In the genomic region with DNA sequence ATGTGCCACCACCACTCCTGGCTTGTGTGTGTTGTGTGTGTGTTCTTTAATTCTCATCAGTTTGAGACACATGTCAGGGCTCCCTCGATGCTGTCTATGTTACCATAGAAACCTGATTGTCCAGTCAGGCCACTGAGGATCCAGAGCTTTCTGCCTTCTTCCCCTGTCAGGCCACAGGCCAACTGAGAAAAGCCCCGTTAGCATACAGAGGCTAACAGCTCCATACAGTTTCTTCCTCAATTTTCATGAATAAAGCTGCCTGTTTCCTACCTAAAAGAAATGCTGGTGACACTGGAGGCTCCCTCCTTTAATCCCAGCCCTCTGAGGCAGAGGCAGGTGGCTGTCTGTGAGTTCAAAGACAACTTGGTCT, we compare ENCODE assay signal across 8 mouse cellular contexts. TPM values are rescaled to one million over a fixed set of nuclear protein-coding genes. Genes with fewer than 3 reads are reported as not detected.
DNase-seq lines count a peak whose midpoint lies in the region; ATAC-seq and TF ChIP-seq lines count a peak whose summit lies in the region.

No protein-coding gene starts in this region.

- H3K9ac ChIP-seq in lung, embryonic 15.5 days: peak overlapping the region; percentile 66; the same call in 1 of the 2 replicates
- peak overlapping the region; percentile 75; the same call in 1 of the 2 replicates for H3K9ac ChIP-seq in neural tube, embryonic 15.5 days (replicated peaks)

- H3K4me3 ChIP-seq in lung, embryonic 15.5 days: peak overlapping the region; percentile 65
- H3K4me3 ChIP-seq in embryonic fibroblast, embryonic 13.5 days (ENCODE audit: insufficient read depth, low read length): peak overlapping the region; percentile 73
- peak overlapping the region; percentile 73 for H3K4me3 ChIP-seq in limb, embryonic 10.5 days
- peak overlapping the region; percentile 69 for H3K4me3 ChIP-seq in neural tube, embryonic 15.5 days (replicated peaks)

- no peak for ATAC-seq in lung, embryonic 15.5 days (ENCODE audit: borderline replicate concordance, extremely low read depth, low FRiP score, low TSS enrichment)
- ATAC-seq in neural tube, embryonic 15.5 days (ENCODE audit: low FRiP score): no peak

- no peak for TF ChIP-seq CTCF in embryonic fibroblast, embryonic 13.5 days (IDR thresholded peaks at IDR 0.05; ENCODE audit: borderline replicate concordance, insufficient read depth, low read length)

- no peak for TF ChIP-seq POLR2A in embryonic fibroblast, embryonic 13.5 days (IDR thresholded peaks at IDR 0.05; ENCODE audit: low read depth, low read length)

- no peak overlapping the region for H3K27ac ChIP-seq in lung, embryonic 15.5 days
- no peak overlapping the region for H3K27ac ChIP-seq in embryonic fibroblast, embryonic 13.5 days (ENCODE audit: insufficient read depth, low read length)
- peak overlapping the region; percentile 89 for H3K27ac ChIP-seq in limb, embryonic 10.5 days
- peak overlapping the region; percentile 88; the same call in 1 of the 2 replicates for H3K27ac ChIP-seq in neural tube, embryonic 15.5 days (replicated peaks)

- peaks cover 32% of the 10 kb centered on the region for H3K36me3 ChIP-seq in lung, embryonic 15.5 days
- peaks cover 68% of the 10 kb centered on the region for H3K36me3 ChIP-seq in limb, embryonic 10.5 days
- H3K36me3 ChIP-seq in neural tube, embryonic 15.5 days: peaks cover 21% of the 10 kb centered on the region

- intact Hi-C loops in left cerebral cortex, postnatal 4 days (cut with DNase I): no loop called here

- no peak for DNase-seq in lung, postnatal 14 days
- DNase-seq in limb, embryonic 10.5 days (ENCODE audit: low spot score): no peak
- DNase-seq in right cerebral cortex, postnatal 4 days: no peak
- no peak for DNase-seq in right cerebral cortex, postnatal 36 days (ENCODE audit: low spot score in 2 of 2)
- no peak for DNase-seq in left cerebral cortex, postnatal 4 days

- H3K9me3 ChIP-seq in lung, embryonic 15.5 days: no peaks in the 10 kb centered on the region
- H3K9me3 ChIP-seq in limb, embryonic 10.5 days (replicated peaks): no peaks in the 10 kb centered on the region
- H3K9me3 ChIP-seq in neural tube, embryonic 15.5 days (replicated peaks): no peaks in the 10 kb centered on the region

- 43% methylated on average over 2 of the region's 2 CpGs for WGBS in lung, embryonic 15.5 days
- 70% methylated on average over 2 of the region's 2 CpGs for WGBS in limb, embryonic 10.5 days
- 40% methylated on average over 2 of the region's 2 CpGs for WGBS in neural tube, embryonic 15.5 days

- peak overlapping the region; percentile 80 for H3K4me2 ChIP-seq in lung, embryonic 15.5 days
- peak overlapping the region; percentile 91 for H3K4me2 ChIP-seq in neural tube, embryonic 15.5 days

- H3K4me1 ChIP-seq in lung, embryonic 15.5 days: peaks cover 43% of the 10 kb centered on the region
- H3K4me1 ChIP-seq in embryonic fibroblast, embryonic 13.5 days (ENCODE audit: control insufficient read depth, insufficient read depth, low read length): 0 out of 2 replicates have a peak, but pooled peaks cover 10% of the 10 kb centered on the region
- peaks cover 72% of the 10 kb centered on the region for H3K4me1 ChIP-seq in limb, embryonic 10.5 days
- H3K4me1 ChIP-seq in neural tube, embryonic 15.5 days: peaks cover 62% of the 10 kb centered on the region

- no peaks in the 10 kb centered on the region for H3K27me3 ChIP-seq in lung, embryonic 15.5 days
- no peaks in the 10 kb centered on the region for H3K27me3 ChIP-seq in limb, embryonic 10.5 days (ENCODE audit: low read depth, poor library complexity, severe bottlenecking)
- H3K27me3 ChIP-seq in neural tube, embryonic 15.5 days (replicated peaks): no peaks in the 10 kb centered on the region

RNA-seq across cellular contexts. Expression of a gene that starts 1.2 kb away (rescaled TPM):
- 24.9 and 25.1 TPM in 2 replicates for polyA plus RNA-seq in lung, embryonic 15.5 days (2015; fragmentation: Nextera tagmentation; extraction: Ambion mirVana)
- 24.0 and 26.9 TPM in 2 replicates for polyA plus RNA-seq in embryonic fibroblast, embryonic 13.5 days (2011; ENCODE audit: insufficient read length, low read depth, missing spikeins)
- polyA plus RNA-seq in limb, embryonic 10.5 days (2016; fragmentation: Nextera tagmentation; extraction: Ambion mirVana): 43.6 and 48.3 TPM in 2 replicates
- 76.7 and 88.8 TPM in 2 replicates for polyA plus RNA-seq in neural tube, embryonic 15.5 days (2015; fragmentation: Nextera tagmentation; extraction: Ambion mirVana)
- 100 to 1,000 TPM; 196 to 217 TPM for total RNA-seq in left cerebral cortex, postnatal 4 days (2021)

RNA-seq across cellular contexts. Expression of a gene that starts 7.2 kb away (rescaled TPM):
- polyA plus RNA-seq in lung, embryonic 15.5 days (2015; fragmentation: Nextera tagmentation; extraction: Ambion mirVana): 0.52 and 0.90 TPM in 2 replicates
- polyA plus RNA-seq in embryonic fibroblast, embryonic 13.5 days (2011; ENCODE audit: insufficient read length, low read depth, missing spikeins): 4.9 and 5.4 TPM in 2 replicates
- polyA plus RNA-seq in limb, embryonic 10.5 days (2016; fragmentation: Nextera tagmentation; extraction: Ambion mirVana): 6.0 and 8.8 TPM in 2 replicates
- polyA plus RNA-seq in neural tube, embryonic 15.5 days (2015; fragmentation: Nextera tagmentation; extraction: Ambion mirVana): 185 and 208 TPM in 2 replicates
- 100 to 1,000 TPM; 111 to 122 TPM for total RNA-seq in left cerebral cortex, postnatal 4 days (2021)

RNA-seq across cellular contexts. Expression of a gene that starts 7.3 kb away (rescaled TPM):
- polyA plus RNA-seq in lung, embryonic 15.5 days (2015; fragmentation: Nextera tagmentation; extraction: Ambion mirVana): 14.4 and 15.8 TPM in 2 replicates
- polyA plus RNA-seq in embryonic fibroblast, embryonic 13.5 days (2011; ENCODE audit: insufficient read length, low read depth, missing spikeins): 12.4 and 18.1 TPM in 2 replicates
- polyA plus RNA-seq in limb, embryonic 10.5 days (2016; fragmentation: Nextera tagmentation; extraction: Ambion mirVana): 26.8 and 30.0 TPM in 2 replicates
- 2.7 and 5.0 TPM in 2 replicates for polyA plus RNA-seq in neural tube, embryonic 15.5 days (2015; fragmentation: Nextera tagmentation; extraction: Ambion mirVana)
- 1 to 10 TPM; 5.5 to 6.6 TPM for total RNA-seq in left cerebral cortex, postnatal 4 days (2021)

RNA-seq across cellular contexts. Expression of a gene that starts 10.7 kb away (rescaled TPM):
- 1,155 and 1,294 TPM in 2 replicates for polyA plus RNA-seq in lung, embryonic 15.5 days (2015; fragmentation: Nextera tagmentation; extraction: Ambion mirVana)
- 1,600 and 1,818 TPM in 2 replicates for polyA plus RNA-seq in embryonic fibroblast, embryonic 13.5 days (2011; ENCODE audit: insufficient read length, low read depth, missing spikeins)
- 1,138 and 1,369 TPM in 2 replicates for polyA plus RNA-seq in limb, embryonic 10.5 days (2016; fragmentation: Nextera tagmentation; extraction: Ambion mirVana)
- polyA plus RNA-seq in neural tube, embryonic 15.5 days (2015; fragmentation: Nextera tagmentation; extraction: Ambion mirVana): 743 and 829 TPM in 2 replicates
- 100 to 1,000 TPM; 894 to 998 TPM for total RNA-seq in left cerebral cortex, postnatal 4 days (2021)

RNA-seq across cellular contexts. Expression of a gene that starts 18.5 kb away (rescaled TPM):
- polyA plus RNA-seq in lung, embryonic 15.5 days (2015; fragmentation: Nextera tagmentation; extraction: Ambion mirVana): 35.9 and 41.6 TPM in 2 replicates
- polyA plus RNA-seq in embryonic fibroblast, embryonic 13.5 days (2011; ENCODE audit: insufficient read length, low read depth, missing spikeins): 18.9 and 26.7 TPM in 2 replicates
- 11.6 and 12.4 TPM in 2 replicates for polyA plus RNA-seq in limb, embryonic 10.5 days (2016; fragmentation: Nextera tagmentation; extraction: Ambion mirVana)
- polyA plus RNA-seq in neural tube, embryonic 15.5 days (2015; fragmentation: Nextera tagmentation; extraction: Ambion mirVana): 17.2 and 25.7 TPM in 2 replicates
- total RNA-seq in left cerebral cortex, postnatal 4 days (2021): 10 to 100 TPM; 13.9 to 16.0 TPM

Comparison
In these comparisons a context has a peak if more than half of its experiments do, and no peak if none do; other contexts are left out.
1. H3K27ac ChIP-seq: peak in limb, embryonic 10.5 days (single experiment) and neural tube, embryonic 15.5 days (single experiment); none in lung, embryonic 15.5 days (single experiment) and embryonic fibroblast, embryonic 13.5 days (single experiment).
2. RNA of a gene that starts 7.2 kb away (polyA plus RNA-seq): 185 to 208 TPM in neural tube, embryonic 15.5 days; 6.0 to 8.8 TPM in limb, embryonic 10.5 days, 4.9 to 5.4 TPM in embryonic fibroblast, embryonic 13.5 days and 0.52 to 0.90 TPM in lung, embryonic 15.5 days; every median in the first group is over 10 times any median in the second.
3. Peak in every context shown above with its lines, with median percentiles within 50 percentile points of each other: H3K4me3 ChIP-seq.